Mouse (Mus musculus): ENCODE results near the gene Fndc10. TPM values are rescaled to one million over a fixed set of nuclear protein-coding genes. Genes with fewer than 3 reads are reported as not detected.
"Not testable (repeated sequence)": the region's sequence is repeated elsewhere in the genome, so short reads cannot be mapped to it uniquely, and the experiment has no call there.

Fndc10 gene
- total RNA-seq (2021) = 50.8 and 67.4 TPM in 2 replicates
- long read RNA-seq, transcript Fndc10-201 (1 exons, 2,140 nt) = major isoform, 38 of 52 reads
- long read RNA-seq, partial matches to known transcripts = 1 of 52 reads
- long read RNA-seq, other reads (novel, unspliced or antisense) = 13 of 52 reads

DNA sequence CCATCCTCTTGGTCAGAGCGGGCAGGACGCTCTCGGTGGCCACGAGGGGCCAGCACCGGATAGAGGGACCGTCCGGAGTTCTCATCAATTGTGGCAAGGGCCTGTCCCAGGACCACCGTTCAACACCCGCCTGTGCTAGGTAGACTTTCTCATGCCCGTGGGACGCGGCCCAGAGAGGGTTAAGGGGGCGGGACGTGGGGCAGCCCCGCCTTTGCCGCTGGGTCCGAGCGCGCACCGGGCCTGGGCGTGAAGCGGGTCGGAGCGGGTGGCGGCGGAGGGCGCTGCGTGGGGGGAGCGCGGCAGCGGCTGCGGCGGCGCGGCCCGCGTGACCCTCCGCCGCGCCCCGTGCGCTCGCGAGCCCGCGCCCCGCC, at the start of gene Fndc10:
Gene Fndc10 (plus strand): TSS at position 232 of the 371 bp plus-strand sequence.
- DNase-seq = peak; percentile 84

DNA sequence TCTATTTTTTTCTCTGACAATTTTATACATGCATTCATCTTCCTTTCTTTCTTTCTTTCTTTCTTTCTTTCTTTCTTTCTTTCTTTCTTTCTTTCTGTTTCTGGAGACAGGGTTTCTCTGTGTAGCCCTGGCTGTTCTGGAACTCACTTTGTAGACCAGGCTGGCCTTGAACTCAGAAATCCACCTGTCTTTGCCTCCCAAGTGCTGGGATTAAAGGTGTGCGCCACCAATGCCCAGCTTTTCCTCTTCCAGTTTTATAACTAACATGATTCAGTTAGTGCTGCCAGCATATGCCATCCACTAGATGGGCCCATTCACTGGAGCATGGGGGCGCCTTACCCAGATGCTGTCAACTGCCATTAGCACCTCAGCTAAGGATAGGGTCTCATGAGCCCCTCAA, 48.8 kb upstream of the Fndc10 start, which contains the start of gene Gm10563:
Gene Gm10563 (minus strand): TSS at position 101 of the 400 bp plus-strand sequence.
- DNase-seq = not testable (repeated sequence)

DNA sequence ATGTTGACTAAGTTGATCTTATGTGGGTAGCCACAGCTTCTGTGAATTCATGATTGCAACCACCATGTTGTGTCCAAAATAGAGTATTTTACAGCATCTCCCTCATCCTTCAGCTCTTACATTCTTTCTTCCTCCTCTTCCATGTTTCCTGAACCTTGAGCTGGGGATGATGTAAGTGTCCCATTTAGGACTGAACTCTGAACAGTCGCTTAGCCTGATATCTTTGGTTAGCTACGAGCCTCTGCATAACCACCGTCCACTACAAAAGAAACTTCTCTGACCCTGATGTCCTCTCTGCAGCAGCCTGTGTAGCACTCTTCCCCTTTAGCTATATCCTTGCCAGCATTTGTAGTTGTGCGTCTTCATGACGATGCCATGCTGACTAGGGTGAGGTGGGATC, 48.4 kb upstream of the Fndc10 start:
- DNase-seq = no peak

DNA sequence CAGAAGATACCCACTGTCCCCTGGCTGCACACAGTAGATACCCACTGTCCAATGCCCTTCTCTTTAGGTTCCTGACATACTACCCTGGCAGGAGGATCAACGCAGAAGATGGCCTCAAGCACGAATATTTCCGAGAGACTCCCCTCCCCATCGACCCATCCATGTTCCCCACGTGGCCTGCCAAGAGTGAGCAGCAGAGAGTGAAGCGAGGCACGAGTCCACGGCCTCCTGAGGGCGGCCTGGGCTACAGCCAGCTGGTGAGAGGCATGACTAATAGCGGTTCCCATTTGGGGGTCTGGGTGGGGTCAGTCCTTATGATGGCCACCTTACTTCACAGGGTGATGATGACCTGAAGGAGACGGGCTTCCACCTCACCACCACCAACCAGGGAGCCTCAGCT, 44.8 kb upstream of the Fndc10 start:
- DNase-seq = no peak

DNA sequence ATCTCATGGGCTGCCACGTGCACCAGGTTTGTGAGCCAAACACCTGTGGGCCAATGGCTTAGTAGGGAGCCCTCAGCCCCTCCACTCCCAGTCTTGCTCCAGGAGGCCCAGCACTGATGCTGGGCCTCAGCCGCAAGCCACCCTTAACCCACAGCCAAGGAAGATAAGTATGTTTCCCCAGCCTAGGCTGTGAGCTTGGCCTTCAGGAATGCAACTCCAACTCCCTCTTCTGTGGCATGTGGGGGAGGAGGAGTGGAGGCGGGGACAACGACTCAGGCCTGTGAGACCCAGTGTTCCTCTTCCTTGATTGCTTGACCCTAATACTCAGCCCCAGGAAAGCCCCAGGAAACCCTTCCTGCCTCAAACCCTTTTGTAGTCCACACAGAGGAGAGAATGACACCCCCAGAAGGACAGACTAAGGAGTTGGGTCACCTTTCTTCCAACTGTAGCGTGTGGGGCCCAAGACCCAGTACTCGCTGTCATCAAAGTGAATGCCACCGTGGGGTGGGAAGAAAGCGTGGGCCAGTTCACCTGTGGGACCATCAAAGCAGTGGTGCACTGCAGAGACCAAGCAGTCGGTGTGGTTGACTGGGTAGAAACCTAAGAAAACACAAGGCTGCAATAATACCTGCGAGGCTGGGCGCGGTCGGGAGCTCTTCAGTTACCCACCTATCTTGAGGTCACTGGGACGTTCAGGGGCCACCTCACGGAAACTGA, 42.4 kb upstream of the Fndc10 start:
- DNase-seq = no peak

DNA sequence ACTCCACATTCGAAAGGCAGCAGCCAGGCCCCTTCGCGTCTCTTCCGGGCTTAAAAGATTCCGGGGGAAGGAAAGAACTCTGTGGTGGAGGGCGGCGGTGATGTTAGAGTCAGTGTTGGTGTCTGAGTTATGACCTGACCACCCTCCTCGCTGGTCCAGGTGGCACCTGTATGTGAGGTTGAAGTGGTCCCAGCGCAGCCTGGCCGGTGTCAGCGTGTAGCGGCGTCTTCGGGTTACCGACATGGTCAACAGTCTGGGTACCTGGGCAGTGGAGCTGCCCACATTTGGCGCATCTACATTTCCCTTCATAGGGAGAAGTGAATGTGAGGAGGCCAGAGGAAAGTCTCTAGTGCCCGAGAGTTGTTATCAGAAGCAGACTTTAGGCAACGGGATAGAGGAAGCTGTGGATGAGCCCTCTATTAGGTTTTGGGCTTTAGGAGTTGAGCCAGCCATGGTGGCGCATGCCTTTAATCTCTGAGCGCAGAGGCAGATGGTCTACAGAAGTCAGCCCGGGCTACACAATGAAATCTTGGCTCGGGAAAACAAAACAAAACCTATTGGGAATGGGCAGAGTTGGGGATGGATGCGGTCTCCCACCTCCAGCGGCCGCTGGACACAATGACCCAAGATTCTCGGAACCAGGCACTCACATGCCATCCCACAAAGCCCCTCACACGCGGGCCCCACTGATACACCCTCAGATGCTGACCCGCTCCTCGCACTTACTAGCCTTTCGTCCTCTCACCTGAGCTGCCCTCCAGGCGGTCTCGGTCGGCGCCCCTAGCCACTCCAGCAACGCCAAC, 41.7 kb upstream of the Fndc10 start:
- DNase-seq = no peak

DNA sequence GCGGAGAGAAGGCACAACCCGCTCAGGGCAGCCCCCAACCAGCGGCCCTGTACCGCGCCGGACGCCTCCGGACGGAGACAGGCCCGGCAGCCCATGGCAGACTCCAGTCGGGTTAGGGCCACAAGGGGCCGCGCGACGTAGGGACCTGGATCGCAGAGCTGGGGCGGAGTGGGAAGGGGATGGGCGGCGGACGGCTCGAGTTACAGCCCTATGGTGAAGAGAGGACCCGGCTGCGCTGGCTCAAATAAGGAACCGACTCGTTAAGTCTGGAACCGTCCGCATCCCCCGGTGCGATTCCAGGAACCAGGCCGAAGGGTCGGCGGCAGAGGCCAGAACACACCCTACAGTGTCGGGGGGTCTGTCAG, 41.1 kb upstream of the Fndc10 start, which contains the start of gene Mmp23:
Gene Mmp23 (minus strand): TSS at position 299 of the 365 bp plus-strand sequence.
- peak; percentile 41 for DNase-seq

DNA sequence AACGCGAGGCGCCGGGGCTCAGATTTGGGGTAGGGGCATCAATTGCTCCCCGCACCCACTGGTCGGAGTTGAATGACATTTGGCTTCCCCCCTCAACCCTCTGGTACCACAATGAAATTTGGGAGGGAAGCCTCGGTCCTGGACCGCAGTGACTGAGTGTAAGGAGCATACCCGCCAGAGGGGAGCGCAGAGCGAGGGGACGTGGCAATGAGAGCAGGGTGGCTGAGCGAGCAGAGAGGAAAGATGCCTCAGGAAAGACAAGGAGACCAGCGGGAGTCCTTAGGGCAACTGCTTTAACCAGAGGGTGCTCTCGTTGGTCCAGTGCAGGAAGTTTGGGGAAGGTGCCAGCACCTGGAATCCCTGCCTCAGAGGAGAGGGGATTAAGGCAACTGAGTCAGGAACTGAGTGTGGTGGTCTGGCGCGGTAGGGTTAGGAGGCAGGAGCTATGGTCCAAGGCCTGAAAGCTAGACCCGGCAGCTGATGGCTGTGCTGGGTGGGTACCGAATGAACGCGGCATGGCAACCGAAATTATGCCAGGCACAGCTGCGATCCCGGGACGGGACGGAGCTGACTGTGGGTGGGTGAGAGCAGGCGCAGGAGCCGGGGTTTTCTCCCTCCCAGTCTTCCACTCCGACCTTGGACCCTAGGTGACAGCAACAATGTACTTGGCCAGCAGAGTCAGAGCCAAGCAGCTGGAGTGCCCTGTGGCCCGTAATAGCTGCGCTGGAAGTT, 40.5 kb upstream of the Fndc10 start:
- no peak for DNase-seq

DNA sequence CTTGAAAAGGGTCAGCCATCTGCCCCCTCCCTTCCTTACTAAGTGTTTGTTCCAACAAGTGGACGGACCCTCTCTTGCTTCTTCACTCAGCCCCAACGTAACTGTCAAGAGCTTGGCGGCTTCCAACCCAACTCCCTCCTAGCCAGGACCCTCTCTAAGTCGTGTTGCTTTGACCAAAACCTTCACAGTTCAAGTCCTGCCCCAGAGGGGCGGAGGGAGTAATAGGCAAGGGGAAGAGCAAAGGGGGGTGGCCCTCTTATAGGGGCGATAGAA, 40.0 kb upstream of the Fndc10 start:
- no peak for DNase-seq

DNA sequence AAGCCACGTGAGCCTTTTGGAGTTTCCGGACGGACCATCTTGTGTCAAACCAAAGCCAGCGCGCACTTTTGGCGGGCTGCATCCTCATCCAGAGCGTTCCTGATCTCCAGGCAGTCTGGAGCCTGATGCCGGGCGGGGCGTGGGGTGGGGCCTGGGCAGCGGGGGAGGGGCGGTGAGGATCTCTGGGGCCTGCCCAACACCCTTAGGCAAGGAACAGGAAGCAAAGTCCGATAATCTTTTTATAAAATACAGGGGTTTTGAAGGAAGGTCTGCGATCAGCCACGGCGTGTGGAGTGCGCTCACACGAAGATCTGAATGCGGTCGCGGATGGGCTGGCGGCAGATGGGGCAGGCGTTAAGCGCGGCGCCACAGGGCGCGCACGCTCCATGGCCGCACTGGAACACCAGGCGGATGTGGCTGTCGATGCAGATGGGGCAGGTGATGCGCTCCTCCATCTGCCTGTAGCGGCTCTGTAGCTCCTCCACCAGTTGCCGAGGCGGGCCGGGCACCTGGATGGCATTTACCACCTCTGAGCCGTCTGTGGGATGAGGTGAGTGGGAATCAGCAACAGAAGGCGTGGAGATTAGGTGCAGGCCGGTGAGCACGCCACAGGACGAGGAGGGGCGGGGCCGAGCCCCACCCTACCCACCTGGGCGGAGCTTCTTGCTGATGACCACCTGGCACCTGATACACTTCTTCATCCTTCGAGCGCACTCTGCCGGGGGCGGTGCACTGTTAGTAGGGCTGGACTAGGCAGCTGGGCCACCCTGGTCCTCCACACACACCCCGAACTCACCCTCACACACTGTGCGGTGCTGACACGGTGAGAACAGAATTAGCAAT, 39.5 kb upstream of the Fndc10 start:
- DNase-seq = peak; percentile 53

DNA sequence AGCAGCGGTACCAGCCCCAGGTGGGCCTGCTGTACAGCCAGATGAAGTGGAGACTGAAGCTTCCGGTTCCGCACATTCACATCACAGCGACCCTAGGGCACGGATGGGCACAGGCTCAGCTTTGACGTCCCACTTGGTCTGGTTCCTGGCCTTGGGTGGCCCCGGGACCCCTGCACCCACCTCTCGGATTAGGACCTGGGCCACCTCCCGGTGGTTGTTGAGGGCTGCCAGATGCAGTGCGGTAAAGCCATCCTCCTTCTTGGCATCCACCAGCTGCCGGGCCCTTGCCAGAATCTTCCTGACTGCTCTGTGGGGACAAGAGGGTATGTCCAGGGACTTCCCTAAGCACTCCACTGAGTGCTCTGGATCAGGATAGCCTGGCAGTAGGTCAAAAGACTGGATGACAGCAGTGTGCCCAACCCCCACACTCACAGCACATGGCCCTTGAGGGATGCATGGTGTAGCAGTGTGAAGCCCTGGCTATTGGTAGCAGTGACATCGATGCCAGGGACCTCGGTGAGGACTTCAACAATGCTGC, 37.9 kb upstream of the Fndc10 start:
- no peak for DNase-seq

DNA sequence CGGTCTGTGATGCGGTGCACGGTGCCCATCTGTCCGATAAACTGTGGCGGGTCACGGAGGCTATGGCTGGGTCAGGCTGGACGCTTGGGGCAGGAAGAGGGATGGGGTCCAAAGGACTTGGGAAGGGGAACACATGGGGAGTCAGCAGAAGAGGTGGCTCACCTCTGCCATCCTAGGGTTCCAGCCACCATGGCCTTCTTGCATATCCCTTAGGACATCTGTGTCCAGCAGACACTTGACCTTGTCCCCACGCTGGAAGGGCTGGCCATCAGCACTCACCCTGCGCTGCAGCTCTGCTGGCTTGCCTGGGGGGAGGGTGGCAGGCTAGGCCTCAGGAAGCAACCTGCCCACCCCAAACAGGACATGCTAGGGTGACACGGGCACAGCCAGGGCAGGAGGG, 35.2 kb upstream of the Fndc10 start:
- DNase-seq = no peak

DNA sequence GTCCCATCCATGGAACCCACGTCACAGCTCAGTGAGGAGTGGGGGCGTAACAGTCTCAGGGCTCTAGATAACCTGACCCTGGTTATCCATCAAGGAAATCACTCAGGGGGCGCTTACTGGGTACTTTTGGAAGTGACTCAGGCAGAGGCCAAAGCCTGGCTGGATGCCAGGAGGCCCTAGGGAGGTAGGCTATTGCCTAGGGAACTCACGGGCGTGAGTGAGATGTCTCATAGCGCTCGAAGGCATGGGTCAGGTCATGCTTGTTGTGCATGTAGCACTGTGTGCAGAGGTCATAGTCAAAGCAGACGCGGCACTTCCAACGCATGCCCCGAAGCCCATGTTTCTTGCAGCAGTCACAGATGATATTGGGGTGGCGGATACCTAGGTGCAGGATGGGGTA, 33.5 kb upstream of the Fndc10 start:
- DNase-seq = peak; percentile 59

DNA sequence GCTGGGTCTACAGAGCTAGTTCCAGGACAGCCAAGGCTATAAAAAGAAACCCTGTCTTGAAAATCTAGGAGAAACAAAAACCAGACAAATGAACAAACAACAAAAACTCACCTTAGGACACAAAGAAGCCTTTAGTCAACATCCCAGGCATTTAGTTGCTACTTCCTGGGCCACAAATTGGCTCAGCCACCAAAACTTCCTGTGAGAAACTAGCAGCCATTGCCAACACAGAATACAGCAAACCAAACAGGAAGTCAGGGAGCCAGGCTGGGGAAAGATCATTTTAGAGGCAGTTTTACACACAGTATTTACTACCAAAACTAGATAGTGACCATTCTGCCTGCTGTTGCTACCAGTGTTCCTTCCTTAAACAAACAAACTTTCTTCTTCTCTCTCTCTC, 27.2 kb upstream of the Fndc10 start:
- no peak for DNase-seq

DNA sequence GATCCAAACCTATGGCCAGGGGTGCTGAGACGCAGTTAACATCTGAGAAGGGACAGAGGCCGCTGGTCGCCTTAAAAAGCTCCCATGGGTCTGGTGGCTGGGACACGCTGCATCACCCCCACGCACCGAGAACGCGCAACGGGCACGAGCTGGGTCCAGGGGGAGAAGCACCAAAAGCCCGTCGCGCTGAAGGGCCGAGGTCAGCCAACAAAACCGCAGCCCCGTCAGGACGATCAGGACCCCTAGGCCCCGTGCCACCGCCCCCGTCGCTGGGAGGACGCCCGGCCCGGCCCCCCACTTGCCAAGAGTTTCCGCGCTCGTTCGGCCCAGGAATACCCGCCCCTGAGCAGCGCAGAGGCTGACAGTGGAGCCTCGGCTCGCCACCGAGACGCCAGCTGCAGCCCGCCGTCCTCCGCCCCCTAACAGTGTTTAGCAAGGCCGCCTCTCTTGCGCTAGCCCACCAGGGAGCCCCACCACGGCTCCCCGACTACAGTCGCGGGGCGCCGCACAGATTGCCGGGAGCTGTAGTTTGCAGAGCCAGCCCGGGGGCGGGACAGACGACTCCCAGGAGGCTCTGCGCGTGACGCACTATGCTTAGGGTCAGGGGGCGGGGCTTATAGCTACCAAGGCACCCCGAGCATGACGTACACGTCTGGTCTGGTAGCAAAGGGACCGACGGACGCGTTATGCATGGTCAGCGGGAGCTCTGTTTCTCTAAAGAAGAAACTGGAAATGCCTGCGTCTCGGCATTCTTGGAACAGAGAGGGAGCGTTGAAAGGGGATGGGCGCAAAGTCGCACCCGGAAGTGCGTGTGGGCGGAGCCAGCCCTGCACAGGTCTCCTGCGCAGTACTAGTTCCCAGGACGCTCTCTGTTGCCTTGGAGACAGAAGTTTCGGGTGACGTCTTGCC, 25.2 kb upstream of the Fndc10 start, which contains the start of gene Mib2:
Gene Mib2 (minus strand): TSS at position 510 of the 909 bp plus-strand sequence.
- DNase-seq = peak; percentile 95

DNA sequence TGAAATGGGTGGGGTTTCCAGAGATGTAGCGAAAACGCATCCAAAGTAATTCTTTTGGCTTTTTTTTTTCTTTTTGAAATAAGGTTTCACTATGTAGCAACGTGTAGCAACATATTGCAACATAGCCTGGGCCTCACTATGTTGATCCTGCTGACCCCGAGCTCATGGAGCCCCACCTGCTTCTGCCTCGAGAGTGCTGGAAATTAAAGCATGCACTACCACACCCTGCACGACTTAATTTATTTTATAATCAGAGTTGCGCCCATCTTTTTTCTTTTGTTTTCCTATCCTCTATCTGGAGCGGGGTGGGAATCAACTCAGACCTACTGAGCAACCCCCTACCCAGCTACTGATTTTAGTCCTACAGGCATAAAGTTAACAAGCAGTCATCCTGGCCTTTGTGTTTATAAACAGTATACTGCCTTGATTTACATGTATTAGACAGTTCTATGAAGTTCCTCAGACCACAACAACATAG, 24.5 kb upstream of the Fndc10 start:
- no peak for DNase-seq

DNA sequence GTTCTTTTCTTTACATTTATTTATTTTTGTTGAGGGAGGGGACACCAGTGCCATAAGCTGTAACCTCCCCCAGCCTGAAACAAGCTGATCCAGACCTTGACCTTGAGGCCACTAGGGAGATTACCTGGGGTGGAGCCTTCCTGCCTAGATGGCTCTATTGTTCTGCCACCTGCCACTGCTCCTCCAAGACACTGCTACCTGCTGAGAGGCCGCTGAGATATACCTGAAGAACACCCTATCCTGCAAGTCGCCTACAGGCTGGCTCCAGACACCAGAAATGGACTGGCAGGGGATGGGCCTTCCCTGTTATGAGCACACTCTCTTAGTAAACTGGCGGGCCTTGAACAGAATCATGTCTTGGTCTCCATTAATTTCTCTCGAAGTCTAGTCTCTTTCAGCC, 23.9 kb upstream of the Fndc10 start:
- not testable (repeated sequence) for DNase-seq

DNA sequence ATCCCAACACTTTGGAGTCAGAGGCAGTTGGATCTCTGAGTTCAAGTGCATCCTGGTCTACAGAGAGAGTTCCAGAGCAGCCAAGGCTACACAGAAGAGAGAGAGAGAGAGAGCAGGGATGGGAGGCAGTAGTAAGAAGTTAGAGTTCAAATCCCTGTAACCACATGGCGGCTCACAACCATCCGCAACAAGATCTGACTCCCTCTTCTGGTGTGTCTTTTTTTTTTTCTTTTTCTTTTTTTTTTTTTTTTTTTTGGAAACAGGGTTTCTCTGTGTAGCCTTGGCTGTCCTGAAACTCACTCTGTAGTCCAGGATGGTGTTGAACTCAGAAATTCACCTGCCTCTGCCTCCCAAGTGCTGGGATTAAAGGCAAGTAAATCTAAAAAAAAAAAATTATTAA, 22.1 kb upstream of the Fndc10 start:
- no peak for DNase-seq

DNA sequence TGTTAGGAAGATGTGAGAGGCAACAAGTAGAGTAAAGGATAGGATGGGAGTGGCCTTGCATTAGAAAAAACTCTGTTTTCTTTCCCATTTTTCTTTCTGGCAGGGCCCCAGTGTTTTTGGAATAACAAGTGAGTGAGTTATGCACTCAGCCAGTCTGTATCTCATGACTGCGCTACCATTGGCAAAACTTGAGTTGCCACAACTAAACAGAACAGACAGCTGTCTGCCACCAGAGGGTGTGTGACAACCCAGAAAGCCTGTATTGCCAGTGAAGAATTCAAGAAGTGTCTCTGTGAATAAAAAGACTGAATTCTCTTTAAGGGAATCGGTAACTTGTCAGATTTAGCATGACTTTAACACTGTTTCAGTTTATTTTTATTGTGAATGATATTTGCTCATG, 18.2 kb upstream of the Fndc10 start:
- no peak for DNase-seq

DNA sequence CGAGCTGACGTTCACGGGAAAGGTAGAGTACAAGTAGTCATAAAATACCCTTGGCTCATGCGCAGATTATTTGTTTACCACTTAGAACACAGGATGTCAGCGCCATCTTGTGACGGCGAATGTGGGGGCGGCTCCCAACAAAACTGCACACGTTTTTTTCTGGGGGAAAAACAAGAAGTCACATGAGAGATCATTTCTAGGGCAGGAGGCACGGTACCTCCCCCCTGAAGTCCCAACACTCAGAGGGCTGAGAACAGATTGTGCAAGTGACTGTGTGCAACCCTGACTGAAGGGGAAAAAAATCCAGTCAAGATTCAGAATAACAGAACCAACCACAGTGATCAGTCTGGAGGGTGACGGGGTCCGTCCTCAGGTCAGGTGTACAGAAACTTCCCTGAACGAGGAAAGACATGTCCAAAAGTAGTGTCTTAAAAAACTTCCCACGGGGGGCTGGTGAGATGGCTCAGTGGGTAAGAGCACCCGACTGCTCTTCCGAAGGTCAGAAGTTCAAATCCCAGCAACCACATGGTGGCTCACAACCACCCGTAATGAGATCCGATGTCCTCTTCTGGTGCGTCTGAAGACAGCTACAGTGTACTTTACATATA, 10.4 kb upstream of the Fndc10 start:
- DNase-seq = not testable (repeated sequence)
